Mouse (Mus musculus) heart, embryonic 16.5 days (tissue): ENCODE measurements around the gene Nfatc2. TPM values are rescaled to one million over a fixed set of nuclear protein-coding genes. Genes with fewer than 3 reads are reported as not detected.

Source experiments
- ATAC-seq: fragments of 200-750 bp; cut with Nextera tagmentation; replicated peaks from 2 replicates; pipeline ENCODE4 v1.8.0; 2017; ENCODE audit warnings: moderate number of reproducible peaks; ENCODE audit not compliant: insufficient read depth, low FRiP score; ENCODE audit errors: extremely low read depth
- H3K27ac ChIP-seq: fragments of 300-500 bp; sonication (generic); 2 replicates; pipeline ENCODE4 v1.5.1; 2014; ENCODE audit warnings: mild to moderate bottlenecking, low read length, control low read depth, moderate library complexity
- H3K27me3 ChIP-seq: fragments of 300-500 bp; sonication (generic); 2 replicates; pipeline ENCODE4 v1.6.1; 2014; ENCODE audit warnings: low read length, mixed read lengths; ENCODE audit not compliant: control insufficient read depth, insufficient read depth
- H3K36me3 ChIP-seq: fragments of 300-500 bp; sonication (generic); 2 replicates; pipeline ENCODE4 v1.6.1; 2014; ENCODE audit not compliant: control insufficient read depth, insufficient read depth
- H3K4me1 ChIP-seq: fragments of 300-500 bp; sonication (generic); 2 replicates; pipeline ENCODE4 v1.6.1; 2014; ENCODE audit warnings: low read length, mixed read lengths; ENCODE audit not compliant: control insufficient read depth, insufficient read depth
- H3K4me2 ChIP-seq: fragments of 300-500 bp; sonication (generic); 2 replicates; pipeline ENCODE4 v1.6.1; 2014; ENCODE audit warnings: low read depth, mild to moderate bottlenecking, control low read depth, low read length
- H3K4me3 ChIP-seq: fragments of 300-500 bp; sonication (generic); 2 replicates; pipeline ENCODE4 v1.5.1; 2014; ENCODE audit warnings: mild to moderate bottlenecking, control low read depth, low read length
- H3K9ac ChIP-seq: fragments of 300-500 bp; sonication (generic); 2 replicates; pipeline ENCODE4 v1.6.1; 2014; ENCODE audit warnings: low read length, control low read depth
- H3K9me3 ChIP-seq: fragments of 300-500 bp; sonication (generic); replicated peaks from 2 replicates; pipeline ENCODE4 v1.6.1; 2016; ENCODE audit warnings: low read length; ENCODE audit not compliant: control insufficient read depth
- WGBS: fragments of 180-500 bp; shearing (Covaris S2); extraction: QIAGEN DNeasy Blood & Tissue Kit; methylation state at CpG from one replicate; pipeline ENCODE4 v1.1.7; 2014; 5-methylcytosine and 5-hydroxymethylcytosine counted together
- polyA plus RNA-seq: library from polyadenylated mRNA; unstranded; fragments of >200 nt; fragmentation: Nextera tagmentation; extraction: Ambion mirVana; gene quantifications from 2 replicates; pipeline ENCODE4 v1.2.1, GENCODE M21; 2015

Nfatc2 gene
- polyA plus RNA-seq, 1 experiment from 2014 or later, result 10.0 TPM

DNA sequence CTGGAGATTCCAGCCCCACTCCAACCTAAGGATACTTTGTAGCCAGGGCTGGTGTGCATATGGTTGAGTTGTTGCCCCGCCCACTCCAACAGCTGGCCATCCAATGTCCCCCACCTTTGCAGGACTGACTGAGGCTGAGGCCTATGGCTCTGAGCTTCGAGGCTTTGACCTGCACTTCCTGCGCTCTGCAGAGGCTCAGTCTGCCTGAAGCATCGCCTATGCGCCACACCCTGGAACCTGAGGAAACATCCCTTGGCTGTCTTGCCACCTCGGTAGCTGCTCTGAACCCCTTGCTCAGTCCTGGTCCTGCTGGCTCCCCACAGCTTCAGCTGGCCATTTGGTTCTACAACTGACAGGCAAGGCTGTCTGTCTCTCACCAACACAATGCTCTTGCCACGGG lies 24.1 kb downstream of the Nfatc2 start:
- Histone ChIP-seq H3K4me1 (peaks cover 63% of the 10 kb centered on the region), H3K4me3 (no peak overlapping the region), H3K9ac (peak overlapping the region; percentile 25; the same call in 1 of the 2 replicates), H3K27ac (no peak overlapping the region), H3K9me3 (no peaks in the 10 kb centered on the region), H3K27me3 (no peaks in the 10 kb centered on the region), H3K36me3 (no peaks in the 10 kb centered on the region), H3K4me2 (no peak overlapping the region)
- ATAC-seq, result no peak
- whole genome bisulfite sequencing, result 69% methylated on average over 7 of the region's 7 CpGs

DNA sequence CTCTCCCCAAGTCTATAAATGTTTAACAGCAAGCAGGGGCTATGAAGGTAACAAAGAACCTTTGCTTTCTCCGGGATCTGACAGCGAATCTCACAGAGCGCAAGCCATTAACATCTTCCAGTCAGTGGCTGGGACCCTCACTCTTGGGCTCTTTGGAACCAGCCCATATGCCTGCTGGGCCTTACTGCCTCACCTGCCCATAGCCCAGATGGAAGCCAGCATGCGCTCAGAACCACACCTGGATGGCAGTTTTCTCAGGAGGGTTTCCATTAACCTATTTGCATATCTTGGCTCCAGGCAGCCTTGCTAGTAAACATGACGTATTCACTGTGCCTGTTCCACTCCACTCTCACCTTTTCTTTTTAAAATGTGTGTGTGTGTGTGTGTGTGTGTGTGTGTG lies 25.6 kb downstream of the Nfatc2 start:
- H3K27me3 ChIP-seq, result no peaks in the 10 kb centered on the region
- no peak overlapping the region for H3K27ac ChIP-seq
- ATAC-seq, result no peak
- H3K4me3 ChIP-seq, result no peak overlapping the region
- peak overlapping the region; percentile 32; the same call in 1 of the 2 replicates for H3K9ac ChIP-seq
- peaks cover 58% of the 10 kb centered on the region for H3K4me1 ChIP-seq
- H3K4me2 ChIP-seq, result no peak overlapping the region
- H3K9me3 ChIP-seq, result no peaks in the 10 kb centered on the region
- WGBS, result 76% methylated on average over 5 of the region's 5 CpGs
- peaks cover 3% of the 10 kb centered on the region for H3K36me3 ChIP-seq

GRCm38 (mm10) chr2:168574934-168575333 lies 26.5 kb downstream of the Nfatc2 start:
- H3K27ac ChIP-seq, result peak overlapping the region; percentile 5
- H3K9ac ChIP-seq, result 0 out of 2 replicates have a peak overlapping the region, but pooled peaks have one; percentile 10
- peaks cover 12% of the 10 kb centered on the region for H3K36me3 ChIP-seq
- no peaks in the 10 kb centered on the region for H3K27me3 ChIP-seq
- ATAC-seq, result peak; percentile 35; the same call in 1 of the 2 replicates
- no peaks in the 10 kb centered on the region for H3K9me3 ChIP-seq
- H3K4me2 ChIP-seq, result no peak overlapping the region
- WGBS, result 38% methylated on average over 10 of the region's 10 CpGs
- peaks cover 49% of the 10 kb centered on the region for H3K4me1 ChIP-seq
- H3K4me3 ChIP-seq, result no peak overlapping the region

- Histone ChIP-seq H3K36me3 (peaks cover 21% of the 10 kb centered on the region), H3K4me3 (no peak overlapping the region), H3K4me1 (peaks cover 39% of the 10 kb centered on the region), H3K9ac (0 out of 2 replicates have a peak overlapping the region, but pooled peaks have one; percentile 3), H3K27ac (no peak overlapping the region), H3K27me3 (no peaks in the 10 kb centered on the region), H3K9me3 (no peaks in the 10 kb centered on the region), H3K4me2 (no peak overlapping the region)
- no peak for ATAC-seq
- WGBS, result 75% methylated on average over 3 of the region's 3 CpGs
Observed at GRCm38 (mm10) chr2:168573866-168574265, 27.6 kb downstream of the Nfatc2 start.

DNA sequence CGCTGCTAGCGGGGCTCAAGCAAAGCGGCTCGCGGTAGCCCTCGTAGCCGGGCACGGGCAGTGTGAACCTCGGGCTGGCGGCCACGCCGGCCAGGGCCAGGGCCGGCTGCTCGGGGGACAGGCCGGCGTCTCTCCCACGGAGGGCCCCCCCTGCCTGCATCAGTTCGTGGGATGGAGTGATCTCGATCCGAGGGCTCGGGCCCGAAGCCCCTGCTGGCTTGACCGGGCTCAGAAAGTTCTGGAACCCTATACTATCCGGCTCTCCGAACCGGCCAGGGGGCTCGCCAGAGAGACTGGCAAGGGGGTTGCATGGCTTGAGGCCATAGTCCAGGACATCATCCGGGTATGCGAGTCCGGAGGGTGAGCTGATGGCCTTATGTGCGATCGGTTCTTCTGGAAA lies 30.2 kb downstream of the Nfatc2 start:
- H3K4me1 ChIP-seq, result peaks cover 23% of the 10 kb centered on the region
- 95% methylated on average over 32 of the region's 32 CpGs for WGBS
- H3K9ac ChIP-seq, result no peak overlapping the region
- no peak for ATAC-seq
- H3K9me3 ChIP-seq, result peaks cover 3% of the 10 kb centered on the region; the same call in 1 of the 2 replicates
- peaks cover 31% of the 10 kb centered on the region for H3K36me3 ChIP-seq
- no peak overlapping the region for H3K27ac ChIP-seq
- H3K4me2 ChIP-seq, result no peak overlapping the region
- H3K4me3 ChIP-seq, result no peak overlapping the region
- no peaks in the 10 kb centered on the region for H3K27me3 ChIP-seq

- Histone ChIP-seq H3K4me2 (no peak overlapping the region), H3K36me3 (peaks cover 26% of the 10 kb centered on the region), H3K9me3 (peaks cover 3% of the 10 kb centered on the region; the same call in 1 of the 2 replicates), H3K4me3 (no peak overlapping the region), H3K27ac (peak overlapping the region; percentile 68), H3K9ac (no peak overlapping the region), H3K27me3 (no peaks in the 10 kb centered on the region), H3K4me1 (peaks cover 36% of the 10 kb centered on the region)
- 59% methylated on average over 19 of the region's 19 CpGs for WGBS
- ATAC-seq, result peak; percentile 31; the same call in 1 of the 2 replicates
Observed at GRCm38 (mm10) chr2:168565538-168566253, 35.8 kb downstream of the Nfatc2 start.

DNA sequence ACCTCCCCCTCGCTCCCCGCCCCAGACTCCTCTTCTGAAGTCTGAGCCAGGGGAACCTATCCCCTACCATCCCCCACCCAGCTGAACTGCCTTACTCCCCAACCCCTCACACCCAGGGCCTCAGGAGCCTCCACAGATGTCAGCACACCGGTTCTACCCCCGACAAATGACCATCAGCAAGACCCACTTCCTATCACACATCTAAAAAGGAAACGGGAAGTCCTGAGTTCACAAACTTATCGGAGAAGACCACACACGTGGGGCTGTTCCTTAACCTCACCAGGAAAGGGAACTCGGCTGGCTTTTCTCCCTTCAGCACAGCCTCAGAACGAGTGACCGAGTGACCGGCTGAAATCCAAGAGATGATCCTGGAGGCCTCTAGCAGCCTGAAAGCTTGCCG lies 38.3 kb downstream of the Nfatc2 start:
- 24% methylated on average over 12 of the region's 12 CpGs for WGBS
- Histone ChIP-seq H3K4me1 (peaks cover 40% of the 10 kb centered on the region), H3K9me3 (peaks cover 3% of the 10 kb centered on the region; the same call in 1 of the 2 replicates), H3K36me3 (peaks cover 9% of the 10 kb centered on the region), H3K27me3 (no peaks in the 10 kb centered on the region), H3K4me2 (0 out of 2 replicates have a peak overlapping the region, but pooled peaks have one; percentile 2), H3K4me3 (no peak overlapping the region), H3K9ac (no peak overlapping the region), H3K27ac (no peak overlapping the region)
- ATAC-seq, result peak; percentile 24

DNA sequence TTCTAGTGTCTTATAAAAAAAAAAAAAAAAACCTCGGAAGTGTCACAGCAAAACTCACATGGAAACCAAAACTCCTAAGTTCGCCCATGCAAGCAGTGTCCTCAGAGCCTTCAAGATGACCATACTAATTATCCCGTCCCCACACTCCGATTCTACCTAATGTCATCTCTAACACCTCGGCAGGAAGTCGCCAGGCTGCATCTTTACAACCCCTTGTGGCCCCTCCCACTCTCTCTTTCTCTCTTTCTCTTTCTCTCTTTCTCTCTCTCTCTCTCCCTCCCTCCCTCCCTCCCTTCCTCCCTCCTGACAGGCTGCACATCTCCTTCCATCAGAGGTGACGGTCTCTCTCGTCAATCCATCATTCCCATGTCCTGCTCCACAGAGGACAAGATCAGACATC lies 44.4 kb downstream of the Nfatc2 start:
- Histone ChIP-seq H3K9me3 (no peaks in the 10 kb centered on the region), H3K4me1 (peaks cover 47% of the 10 kb centered on the region), H3K4me3 (no peak overlapping the region), H3K36me3 (no peaks in the 10 kb centered on the region), H3K9ac (no peak overlapping the region), H3K27me3 (no peaks in the 10 kb centered on the region), H3K4me2 (0 out of 2 replicates have a peak overlapping the region, but pooled peaks have one; percentile 33), H3K27ac (no peak overlapping the region)
- ATAC-seq, result no peak
- 60% methylated on average over 8 of the region's 8 CpGs for WGBS

DNA sequence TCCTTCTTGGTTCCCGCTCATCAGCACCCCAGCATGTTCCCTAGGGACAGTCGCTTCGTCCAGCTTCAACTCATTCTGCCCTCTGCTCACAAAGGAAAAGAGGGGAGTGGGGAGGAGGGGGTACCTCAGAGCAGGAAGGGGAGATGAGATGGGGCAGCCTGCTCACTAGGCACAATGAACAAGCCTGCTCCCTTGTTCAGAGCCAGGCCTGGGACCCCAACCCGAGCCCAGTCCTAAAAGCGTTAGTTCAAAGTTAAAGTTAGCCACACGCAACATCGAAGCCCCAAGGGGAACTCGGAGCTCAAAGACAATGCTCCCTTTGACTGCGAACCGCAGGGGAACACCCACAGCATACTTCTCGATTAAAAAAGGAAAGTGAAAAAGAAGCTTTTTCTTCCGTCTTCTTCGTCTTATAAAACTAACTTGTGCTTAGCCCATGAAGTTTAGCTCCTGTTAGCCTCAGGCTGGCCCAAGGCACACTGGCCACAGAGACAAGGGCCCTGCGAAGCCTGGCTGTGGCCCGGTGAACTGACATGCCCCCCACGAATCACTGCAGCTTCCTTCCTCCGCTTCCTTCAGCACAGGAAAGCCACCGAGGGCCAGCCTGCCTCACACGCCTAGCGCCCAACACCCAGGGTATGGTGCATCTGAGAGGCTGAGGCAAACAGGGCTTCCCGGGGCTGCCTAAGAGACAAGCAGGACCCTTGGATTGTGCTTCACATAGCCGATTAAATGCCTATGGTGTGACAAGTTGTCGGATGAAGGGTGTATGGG lies 45.4 kb downstream of the Nfatc2 start:
- peak overlapping the region; percentile 39; the same call in 1 of the 2 replicates for H3K27ac ChIP-seq

More for the DNA sequence above, 45.4 kb downstream of the Nfatc2 start:
- no peaks in the 10 kb centered on the region for H3K36me3 ChIP-seq
- H3K4me2 ChIP-seq, result peak overlapping the region; percentile 33
- WGBS, result 46% methylated on average over 23 of the region's 23 CpGs
- no peaks in the 10 kb centered on the region for H3K27me3 ChIP-seq
- no peaks in the 10 kb centered on the region for H3K9me3 ChIP-seq
- H3K4me1 ChIP-seq, result peaks cover 52% of the 10 kb centered on the region
- no peak for ATAC-seq
- H3K9ac ChIP-seq, result peak overlapping the region; percentile 47
- H3K4me3 ChIP-seq, result no peak overlapping the region
